Mouse (Mus musculus) bone marrow, adult 2 months (tissue): ENCODE results near the gene Tmed2. TPM values are rescaled to one million over a fixed set of nuclear protein-coding genes. Genes with fewer than 3 reads are reported as not detected.
A peak's percentile ranks its signal among the peaks of the same experiment; 100 is the strongest.
"Not testable (repeated sequence)": the region's sequence is repeated elsewhere in the genome, so short reads cannot be mapped to it uniquely, and the experiment has no call there.

Experiments
- H3K27ac ChIP-seq: fragments of 200-500 bp; 2 replicates; pipeline ENCODE4 v1.5.1; 2012; ENCODE audit warnings: low read depth, mild to moderate bottlenecking, control low read depth, inconsistent platforms, low read length; ENCODE audit not compliant: control insufficient read depth, poor library complexity, insufficient read depth
- H3K4me1 ChIP-seq: fragments of 200-500 bp; 2 replicates; pipeline ENCODE4 v1.6.1; 2011; ENCODE audit warnings: low read length; ENCODE audit not compliant: control insufficient read depth, insufficient read depth
- H3K4me3 ChIP-seq: fragments of 200-500 bp; replicated peaks from 2 replicates; pipeline ENCODE3; 2011; ENCODE audit warnings: mild to moderate bottlenecking, low read depth, low read length, control low read depth; ENCODE audit not compliant: control insufficient read depth
- CTCF ChIP-seq: fragments of 200-500 bp; IDR thresholded peaks from 2 replicates; pipeline ENCODE4 v1.5.1; 2011; ENCODE audit warnings: low read length, control low read depth; ENCODE audit not compliant: control insufficient read depth, insufficient read depth
- POLR2A ChIP-seq: fragments of 200-500 bp; IDR thresholded peaks from 2 replicates; pipeline ENCODE4 v1.6.1; 2011; ENCODE audit warnings: low read depth, mild to moderate bottlenecking, control low read depth, low read length, borderline replicate concordance; ENCODE audit not compliant: control insufficient read depth
- WGBS: fragments of 180-500 bp; shearing (Covaris S2); methylation state at CpG from one replicate; pipeline ENCODE4 v1.1.7; 2018; 5-methylcytosine and 5-hydroxymethylcytosine counted together
- polyA plus RNA-seq: library from polyadenylated mRNA; stranded (reverse); fragments of >200 nt; gene quantifications from 2 replicates; pipeline ENCODE4 v1.2.4, GENCODE M21; 2011; ENCODE audit warnings: low replicate concordance; ENCODE audit not compliant: missing spikeins, insufficient read depth, insufficient read length

Gene Tmed2
- polyA plus RNA-seq, 1 experiment: 117 TPM

DNA sequence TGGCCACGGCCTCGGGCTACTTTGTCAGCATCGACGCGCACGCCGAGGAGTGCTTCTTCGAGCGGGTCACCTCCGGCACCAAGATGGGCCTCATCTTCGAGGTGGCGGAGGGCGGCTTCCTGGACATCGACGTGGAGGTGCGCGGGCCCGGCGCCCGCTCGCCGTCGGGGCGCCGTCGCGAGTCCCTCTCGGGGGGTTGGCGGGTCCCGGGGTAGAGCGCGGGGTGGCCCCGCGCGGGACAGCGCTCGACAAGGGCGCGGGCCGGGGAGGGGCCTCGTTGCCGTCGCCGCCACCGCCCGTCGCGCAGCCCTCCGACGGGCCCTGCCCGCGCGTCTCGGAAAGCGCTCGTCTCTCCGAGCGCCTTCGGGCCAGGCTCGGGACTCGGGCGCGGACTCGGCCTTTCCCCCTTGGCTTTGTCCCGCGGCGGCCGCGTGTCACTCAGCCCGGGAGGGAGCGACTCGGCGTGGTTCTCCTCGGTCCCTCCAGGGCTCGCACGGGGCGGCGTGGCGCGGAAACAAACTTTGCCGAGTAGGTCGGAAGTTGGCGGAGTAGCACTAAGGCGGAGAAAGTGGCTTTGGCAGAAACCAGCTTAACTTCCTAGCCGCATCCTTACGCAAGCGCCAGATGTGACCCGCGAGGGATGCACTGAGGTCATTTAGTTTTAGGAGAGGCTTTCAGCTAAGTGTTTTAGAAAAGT lies 558 bp downstream of the Tmed2 start:
- Histone ChIP-seq H3K4me1 (no peaks in the 10 kb centered on the region; the same call in 1 of the 2 replicates), H3K27ac (peak overlapping the region; percentile 99), H3K4me3 (peak overlapping the region; percentile 66)
- WGBS: under 1% methylated on average over 76 of the region's 89 CpGs
- TF ChIP-seq CTCF: no peak
- no peak; the same call in 1 of the 2 replicates for TF ChIP-seq POLR2A

DNA sequence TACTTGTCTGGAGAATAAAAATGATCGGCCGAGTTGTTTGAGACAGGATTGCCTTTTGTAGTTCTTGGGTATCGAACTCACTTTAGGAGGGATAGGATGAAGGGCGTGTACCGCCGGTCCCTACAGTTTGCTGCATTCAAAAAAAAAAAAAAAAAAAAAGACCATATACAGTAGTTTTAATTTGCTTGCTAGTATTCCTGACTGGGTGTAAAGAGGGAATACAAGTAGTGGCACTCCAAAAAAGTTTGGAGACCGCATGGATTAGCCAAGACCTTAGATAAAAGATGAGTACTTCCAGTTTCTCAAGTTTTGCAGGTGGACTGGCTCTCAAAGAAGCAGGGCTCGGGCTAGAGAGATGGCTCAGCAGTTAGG lies 1.1 kb downstream of the Tmed2 start:
- no peak for TF ChIP-seq CTCF
- no peak for TF ChIP-seq POLR2A
- H3K4me3 ChIP-seq: peak overlapping the region; percentile 66
- no peaks in the 10 kb centered on the region; the same call in 1 of the 2 replicates for H3K4me1 ChIP-seq
- WGBS: 8% methylated on average over 8 of the region's 8 CpGs
- peak overlapping the region; percentile 99 for H3K27ac ChIP-seq

DNA sequence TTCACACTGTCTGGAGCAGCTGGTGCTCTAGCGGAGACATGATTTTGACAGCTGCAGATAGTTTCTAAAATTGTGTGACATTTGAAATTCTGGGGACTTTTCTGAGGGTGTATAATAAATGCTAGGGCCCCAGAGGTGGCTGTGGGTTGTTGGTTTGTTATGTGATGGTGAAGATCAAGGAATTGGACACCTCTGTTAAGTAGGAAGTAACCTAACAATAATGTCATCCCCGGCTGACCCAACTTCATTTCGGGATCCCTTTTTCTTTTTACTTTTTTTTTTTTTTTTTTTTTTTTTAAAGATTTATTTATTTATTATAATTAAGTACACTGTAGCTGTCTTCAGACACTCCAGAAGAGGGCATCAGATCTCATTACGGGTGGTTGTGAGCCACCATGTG lies 10.2 kb downstream of the Tmed2 start:
- 75% methylated on average over 4 of the region's 4 CpGs for WGBS
- not testable (repeated sequence) for H3K27ac ChIP-seq

DNA sequence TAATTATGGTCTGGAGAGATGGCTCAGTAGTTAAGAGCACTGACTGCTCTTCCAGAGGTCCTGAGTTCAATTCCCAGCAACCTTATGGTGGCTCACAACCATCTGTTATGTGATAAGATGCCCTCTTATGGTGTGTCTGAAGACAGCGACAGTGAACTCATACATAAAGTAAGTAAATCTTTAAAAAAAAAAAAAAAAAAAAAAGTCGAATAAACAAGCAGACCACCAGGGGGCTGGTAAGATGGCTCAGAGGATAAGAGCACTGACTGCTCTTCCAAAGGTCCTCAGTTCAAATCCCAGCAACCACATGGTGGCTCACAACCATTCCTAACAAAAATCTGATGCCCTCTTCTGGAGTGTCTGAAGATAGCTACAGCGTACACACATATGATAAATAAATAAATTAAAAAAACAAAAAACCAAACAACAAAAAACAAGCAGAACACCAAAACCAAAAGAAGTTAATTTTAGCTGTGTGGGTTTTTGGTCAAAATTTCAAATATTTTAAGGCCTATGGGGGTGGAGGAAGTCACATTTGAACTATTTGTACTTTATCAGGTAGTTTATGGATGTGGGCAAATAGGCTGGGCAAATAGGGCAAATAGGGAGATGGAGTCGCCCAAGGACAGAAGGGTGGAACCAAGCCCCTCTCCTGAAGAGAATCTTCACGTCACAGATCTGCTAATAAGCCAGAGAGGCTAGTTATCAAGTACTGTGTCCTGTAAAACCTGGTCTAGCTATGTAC lies 11.0 kb downstream of the Tmed2 start:
- H3K4me3 ChIP-seq: peak overlapping the region; percentile 12
- WGBS: 40% methylated on average over 5 of the region's 5 CpGs
- not testable (repeated sequence) for H3K4me1 ChIP-seq, H3K27ac ChIP-seq

More for the DNA sequence above, 10.2 kb downstream of the Tmed2 start:
- H3K4me1 ChIP-seq, H3K4me3 ChIP-seq: not testable (repeated sequence)

DNA sequence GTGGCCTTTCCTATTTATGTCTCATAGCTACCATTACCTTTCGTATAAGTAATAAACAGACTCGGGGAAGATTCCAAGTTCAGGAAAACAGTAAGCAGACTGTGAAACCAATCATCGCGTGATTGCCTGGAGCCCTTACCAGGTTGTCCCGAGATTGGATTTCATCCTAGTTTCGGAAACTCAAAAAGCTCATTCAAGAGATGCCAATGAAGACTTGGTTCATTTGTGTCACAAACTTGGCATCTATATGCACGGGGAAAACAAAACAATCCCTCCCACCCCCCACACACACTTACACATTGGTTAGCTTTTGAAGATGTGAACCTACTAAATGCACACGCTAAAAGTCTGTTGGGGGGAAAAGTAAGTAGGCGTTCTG lies 11.6 kb downstream of the Tmed2 start:
- no peaks in the 10 kb centered on the region; the same call in 1 of the 2 replicates for H3K4me1 ChIP-seq
- TF ChIP-seq CTCF (no peak), POLR2A (no peak)
- peak overlapping the region; percentile 41 for H3K4me3 ChIP-seq
- no peak overlapping the region for H3K27ac ChIP-seq
- 6% methylated on average over 9 of the region's 9 CpGs for WGBS

DNA sequence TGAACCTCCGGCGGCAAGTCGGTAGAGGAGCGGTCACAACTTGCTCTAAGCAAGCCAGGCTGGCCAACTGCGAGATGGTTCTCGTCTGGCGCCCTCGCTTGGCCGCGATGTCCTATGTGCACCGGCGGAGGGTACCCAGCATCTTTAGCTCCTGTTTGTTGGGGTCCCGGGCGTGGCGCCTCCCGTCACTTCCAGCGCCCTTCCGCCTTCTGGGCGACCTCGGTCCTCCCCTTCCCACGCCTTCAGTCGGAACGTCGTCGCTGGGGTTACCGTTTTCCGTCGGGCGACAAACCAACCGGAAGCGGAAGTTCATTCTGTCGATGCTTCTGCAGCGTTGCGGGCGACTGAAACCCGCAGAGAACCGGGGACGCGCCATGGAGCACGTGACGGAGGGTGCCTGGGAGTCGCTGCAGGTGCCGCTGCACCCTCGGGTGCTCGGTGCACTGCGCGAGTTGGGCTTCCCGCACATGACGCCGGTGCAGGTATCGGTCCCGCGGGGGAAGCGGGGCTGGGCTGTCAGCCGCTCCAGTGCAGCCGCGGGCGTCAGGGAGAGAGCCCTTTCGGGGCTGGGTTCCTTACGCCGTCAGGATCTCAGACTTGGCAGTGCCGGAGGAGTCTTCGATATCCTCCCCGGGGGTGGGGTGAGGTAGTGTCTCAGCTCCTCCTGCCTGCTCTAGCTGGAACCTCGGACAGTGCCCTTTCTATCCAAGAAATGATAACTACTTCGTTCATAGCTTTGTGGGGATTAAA lies 12.2 kb downstream of the Tmed2 start, which contains the start of gene Ddx55:
Gene Ddx55, plus strand, starts transcription at position 307 of the 750 bp plus-strand sequence.
- Histone ChIP-seq H3K4me1 (no peaks in the 10 kb centered on the region; the same call in 1 of the 2 replicates), H3K4me3 (peak within 1 kb of the TSS; percentile 87), H3K27ac (peak within 1 kb of the TSS; percentile 93)
- peak; percentile 93 for TF ChIP-seq POLR2A
- peak; percentile 0; the same call in 1 of the 2 replicates for TF ChIP-seq CTCF
- under 1% methylated on average over 66 of the region's 66 CpGs for WGBS

DNA sequence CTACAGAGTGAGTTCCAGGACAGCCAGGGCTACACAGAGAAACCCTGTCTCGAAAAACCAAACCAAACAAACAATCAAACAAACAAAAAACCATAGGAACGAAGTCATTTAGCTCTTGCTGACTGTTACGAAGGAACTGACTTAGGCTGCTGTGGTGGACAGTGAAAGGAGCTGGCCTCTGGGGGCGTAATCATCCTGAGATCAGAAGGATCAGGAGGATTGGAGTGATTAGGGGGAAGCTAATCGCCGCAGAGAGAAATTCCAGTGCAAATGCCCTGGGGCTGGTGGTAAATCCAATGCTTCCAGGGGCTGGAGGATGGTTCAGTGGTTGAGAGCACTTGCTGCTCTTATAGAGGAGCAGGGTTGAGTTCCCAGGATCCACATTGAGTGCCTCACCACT lies 13.1 kb downstream of the Tmed2 start:
- Histone ChIP-seq H3K4me3 (no peak overlapping the region), H3K4me1 (no peaks in the 10 kb centered on the region; the same call in 1 of the 2 replicates), H3K27ac (no peak overlapping the region)
- no peak for TF ChIP-seq CTCF
- no peak for TF ChIP-seq POLR2A
- 72% methylated on average over 6 of the region's 6 CpGs for WGBS

DNA sequence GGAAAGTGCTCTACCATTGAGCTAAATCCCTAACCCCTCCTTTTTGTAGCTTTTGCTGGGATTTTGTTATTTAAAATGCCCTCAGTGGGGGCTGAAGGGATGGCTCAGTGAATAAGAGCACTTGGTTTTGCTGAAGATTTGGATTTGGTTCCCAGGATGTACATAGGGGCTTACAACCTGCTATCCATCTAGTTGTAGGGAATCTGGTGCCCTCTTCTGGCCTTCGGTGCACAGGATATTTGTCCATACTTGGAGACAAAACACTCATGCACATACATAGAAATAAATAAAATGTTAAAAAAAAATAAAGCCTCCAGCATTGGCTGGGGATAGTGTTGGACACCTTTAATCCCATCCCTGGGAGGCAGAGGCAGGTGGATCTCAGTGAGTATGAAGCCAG lies 14.7 kb downstream of the Tmed2 start:
- H3K27ac ChIP-seq: no peak overlapping the region
- 69% methylated on average over 1 of the region's 1 CpGs for WGBS
- no peaks in the 10 kb centered on the region; the same call in 1 of the 2 replicates for H3K4me1 ChIP-seq

More for the DNA sequence above, 14.7 kb downstream of the Tmed2 start:
- no peak overlapping the region for H3K4me3 ChIP-seq
- TF ChIP-seq CTCF: no peak
- no peak for TF ChIP-seq POLR2A
